22 mouse cellular contexts compared by ENCODE assay signal in the genomic region with DNA sequence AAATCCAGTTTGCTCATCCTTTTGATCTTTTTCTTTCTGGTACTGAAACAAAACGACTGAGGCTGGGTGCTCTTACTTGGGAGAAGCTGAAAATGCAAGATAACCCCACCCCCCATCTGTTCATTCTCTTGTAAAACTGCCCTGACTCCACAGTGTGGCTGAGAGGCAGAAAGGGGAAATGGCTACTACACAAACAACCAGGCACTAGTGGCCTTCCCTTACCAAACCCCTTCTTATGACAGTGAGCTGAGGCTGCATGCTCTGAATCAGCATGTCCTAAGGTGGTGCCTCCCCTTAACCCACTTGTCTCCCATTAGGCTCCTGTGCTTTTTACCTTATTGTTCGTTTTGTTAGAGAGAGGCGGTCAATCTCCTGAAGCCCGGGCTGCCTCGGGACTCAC.
DNase-seq lines count a peak whose midpoint lies in the region; ATAC-seq and TF ChIP-seq lines count a peak whose summit lies in the region.
"Had no signal": no experiment of that assay in that cellular context is flagged by ENCODE, and none has a peak within 500 bp of the region (broad histone marks: within the 10 kb centered on the region; RNA-seq: fewer than 3 reads in every experiment).

No protein-coding gene starts in this region.

- H3K27me3 ChIP-seq in CH12.LX (replicated peaks), result no peaks in the 10 kb centered on the region
- H3K27me3 ChIP-seq: embryonic facial prominence, embryonic 12.5 days; Patski had no signal

- intact Hi-C loops in left cerebral cortex, postnatal 14 days (cut with DNase I), result no loop called here

- no peaks in the 10 kb centered on the region for H3K36me3 ChIP-seq in CH12.LX (replicated peaks in 1 of 2; ENCODE audit: control insufficient read depth in 1 of 2, insufficient read depth in 1 of 2, low read length in 1 of 2)
- H3K36me3 ChIP-seq: embryonic facial prominence, embryonic 10.5 days; embryonic facial prominence, embryonic 12.5 days; G1E had no signal

- TF ChIP-seq EP300 in CH12.LX (IDR thresholded peaks at IDR 0.05; ENCODE audit: low read length), result no peak

- ATAC-seq in common myeloid progenitor, adult 5-6 weeks (replicated peaks; ENCODE audit: low read depth, poor library complexity, severe bottlenecking), result peak; percentile 56; the same call in 1 of the 2 replicates
- peak; percentile 58 for ATAC-seq in megakaryocyte progenitor cell, adult 5-6 weeks (replicated peaks; ENCODE audit: poor library complexity)
- no peak for ATAC-seq in megakaryocyte-erythroid progenitor cell, adult 5-6 weeks (replicated peaks; ENCODE audit: low FRiP score, low TSS enrichment, poor library complexity, severe bottlenecking)
- ATAC-seq: activated CD4-positive, CD25-positive, alpha-beta regulatory T cell, adult 4 months; forebrain, embryonic 14.5 days; forebrain, embryonic 16.5 days; Patski had no signal

- in situ Hi-C loops in CH12.LX (cut with MboI; ENCODE audit: low pct_ligation_motif_present, low pct_unique_long_range_greater_than_20kb, low sequenced_read_pairs), result no loop called here

- H3K4me2 ChIP-seq in CH12.LX (ENCODE audit: insufficient read depth, low read depth, poor library complexity, severe bottlenecking), result no peak overlapping the region
- H3K4me2 ChIP-seq: embryonic facial prominence, embryonic 12.5 days had no signal

- H3K9me3 ChIP-seq in CH12.LX (replicated peaks; ENCODE audit: low read length), result no peaks in the 10 kb centered on the region
- H3K9me3 ChIP-seq: embryonic facial prominence, embryonic 10.5 days; embryonic facial prominence, embryonic 12.5 days had no signal

- no peak for TF ChIP-seq POLR2A in CH12.LX (IDR thresholded peaks at IDR 0.05; ENCODE audit: low read depth, low read length)

- no peak overlapping the region for H3K4me3 ChIP-seq in CH12.LX (replicated peaks in 1 of 3; ENCODE audit: low read depth in 2 of 3, low read length in 2 of 3, poor library complexity in 1 of 3)
- H3K4me3 ChIP-seq: embryonic facial prominence, embryonic 10.5 days; embryonic facial prominence, embryonic 12.5 days had no signal

- dilution Hi-C loops in CH12.LX (cut with MboI; ENCODE audit: extremely low pct_ligation_motif_present, extremely low pct_unique_long_range_greater_than_20kb, low sequenced_read_pairs), result no loop called here

- no peak overlapping the region for H3K9ac ChIP-seq in CH12.LX (ENCODE audit: insufficient read depth, low read depth)
- H3K9ac ChIP-seq: embryonic facial prominence, embryonic 12.5 days had no signal

- H3K79me2 ChIP-seq in CH12.LX (replicated peaks; ENCODE audit: control insufficient read depth, extremely low read depth, insufficient read depth, poor library complexity, severe bottlenecking), result no peaks in the 10 kb centered on the region

- no peak overlapping the region for H3K27ac ChIP-seq in CH12.LX (ENCODE audit: insufficient read depth, low read depth)
- H3K27ac ChIP-seq: embryonic facial prominence, embryonic 10.5 days; embryonic facial prominence, embryonic 12.5 days had no signal

- H3K4me1 ChIP-seq in CH12.LX (ENCODE audit: control insufficient read depth in 1 of 2, insufficient read depth in 2 of 2), result peaks cover 2 to 33% of the 10 kb centered on the region in 2 experiments; a peak in 2 of 4 replicates
- H3K4me1 ChIP-seq: embryonic facial prominence, embryonic 10.5 days; embryonic facial prominence, embryonic 12.5 days had no signal

- TF ChIP-seq CTCF in CH12.LX (conservative IDR thresholded peaks at IDR 0.05 in 1 of 2, IDR thresholded peaks at IDR 0.05 in 1 of 2; ENCODE audit: low read depth in 2 of 2, low read length in 2 of 2), result no peak

- TF ChIP-seq RAD21 in CH12.LX (IDR thresholded peaks at IDR 0.05; ENCODE audit: low read depth, low read length), result no peak

- DNase-seq in CH12.LX (ENCODE audit: extremely low read depth) (peak; percentile 54), R1 (ENCODE audit: low read depth, low spot score) (peak; percentile 11)
- DNase-seq in left cerebral cortex, postnatal 14 days (ENCODE audit: low spot score in 2 of 2), result no peak
- DNase-seq in kidney, postnatal 10 days, result no peak
- DNase-seq: adrenal gland, adult 8-10 months; adrenal gland, postnatal 14 days; adrenal gland, postnatal 36 days; cerebellum, adult 11-12 months; cerebellum, adult 2 months; cerebellum, adult 9-10 months; cerebellum, postnatal 14 days; cerebellum, postnatal 36 days had no signal

TF ChIP-seq in CH12.LX, 34 proteins besides CTCF, POLR2A, EP300 and RAD21:
- TF ChIP-seq NELFE (IDR thresholded peaks at IDR 0.05; ENCODE audit: low read depth, low read length), result no peak
- TF ChIP-seq TBP (conservative IDR thresholded peaks at IDR 0.05; ENCODE audit: low read depth, low read length), result no peak
- no peak for TF ChIP-seq MEF2A (IDR thresholded peaks at IDR 0.05; ENCODE audit: borderline replicate concordance, low read depth, low read length)
- TF ChIP-seq MXI1 (IDR thresholded peaks at IDR 0.05; ENCODE audit: low read depth, low read length), result no peak
- no peak for TF ChIP-seq ZKSCAN1 (IDR thresholded peaks at IDR 0.05; ENCODE audit: borderline replicate concordance, low read depth, low read length)
- TF ChIP-seq MAX (IDR thresholded peaks at IDR 0.05; ENCODE audit: low read length), result no peak
- TF ChIP-seq JUND (conservative IDR thresholded peaks at IDR 0.05; ENCODE audit: low read depth, low read length), result no peak
- TF ChIP-seq ETS1 (conservative IDR thresholded peaks at IDR 0.05; ENCODE audit: low read depth, low read length), result no peak
- no peak for TF ChIP-seq HCFC1 (IDR thresholded peaks at IDR 0.05; ENCODE audit: low read depth, low read length)
- no peak for TF ChIP-seq CHD2 (IDR thresholded peaks at IDR 0.05; ENCODE audit: low read length)
- no peak for TF ChIP-seq MAFK (IDR thresholded peaks at IDR 0.05; ENCODE audit: insufficient replicate concordance, low read length)
- TF ChIP-seq UBTF (IDR thresholded peaks at IDR 0.05; ENCODE audit: low read depth, low read length), result no peak
- TF ChIP-seq MYC (IDR thresholded peaks at IDR 0.05; ENCODE audit: low read depth, low read length), result no peak
- no peak for TF ChIP-seq IRF4 (IDR thresholded peaks at IDR 0.05; ENCODE audit: low read depth, low read length)
- TF ChIP-seq ZC3H11A (IDR thresholded peaks at IDR 0.05; ENCODE audit: low read depth, low read length), result no peak
- no peak for TF ChIP-seq PAX5 (IDR thresholded peaks at IDR 0.05; ENCODE audit: low read length)
- no peak for TF ChIP-seq SIN3A (IDR thresholded peaks at IDR 0.05; ENCODE audit: low read length)
- no peak for TF ChIP-seq ZNF384 (IDR thresholded peaks at IDR 0.05; ENCODE audit: low read depth, low read length)
- no peak for TF ChIP-seq ELF1 (IDR thresholded peaks at IDR 0.05; ENCODE audit: low read depth, low read length)

Comparison
In these comparisons a context has a peak if more than half of its experiments do, and no peak if none do; other contexts are left out.
1. DNase-seq: peak in CH12.LX (single experiment) and R1 (single experiment); none in left cerebral cortex, postnatal 14 days (0 of 2) and kidney, postnatal 10 days (single experiment).